Mouse (Mus musculus) lung, postnatal 36 days (tissue): ENCODE data around the gene Gm21883.
"Not testable (repeated sequence)": the region's sequence is repeated elsewhere in the genome, so short reads cannot be mapped to it uniquely, and the experiment has no call there.

Source experiments
- DNase-seq: peaks from one replicate; pipeline ENCODE4 v3.0.0; 2022; ENCODE audit warnings: mixed read lengths

The Gm21883 gene

DNA sequence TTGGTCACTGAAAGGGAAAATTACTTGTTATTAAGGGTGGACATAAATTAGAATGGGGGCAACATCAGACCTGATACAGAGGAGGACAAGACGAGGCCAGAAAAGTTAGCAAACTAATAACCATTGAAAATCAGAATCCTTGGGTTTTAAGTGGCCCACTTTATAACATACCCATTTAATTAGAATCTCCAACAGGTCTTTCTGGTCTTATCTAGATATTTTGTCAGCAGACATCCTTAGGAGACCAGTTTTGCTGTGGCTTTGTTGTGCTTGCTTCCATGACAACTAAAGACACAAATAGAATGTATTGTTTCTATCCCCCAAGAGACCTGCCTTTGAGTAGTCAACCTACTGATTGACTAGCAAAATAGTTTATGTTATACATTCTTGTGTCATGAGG is at the start of gene Gm21883:
TSS of gene Gm21883 (minus strand) at position 101 of the 400 bp plus-strand sequence.
- not testable (repeated sequence) for DNase-seq

DNA sequence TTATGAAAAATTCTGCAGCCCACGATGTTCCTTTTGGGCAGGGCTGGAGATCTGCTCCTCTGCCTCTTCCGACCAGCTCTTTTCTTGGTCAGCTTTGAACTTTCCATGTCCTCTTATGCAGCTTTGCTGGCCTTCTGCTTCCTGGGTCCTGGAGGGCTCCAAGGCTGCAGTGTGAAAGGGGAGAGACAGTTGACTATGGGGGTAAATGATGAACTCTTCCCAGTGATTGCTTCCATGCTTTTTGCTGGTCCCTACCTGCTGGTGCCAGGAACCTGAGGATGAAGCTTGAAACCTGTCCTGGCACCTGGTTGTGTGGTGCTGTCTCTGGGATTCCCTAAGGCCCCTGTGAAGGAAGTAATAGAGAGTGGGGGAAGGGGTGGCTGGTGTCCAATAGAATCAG is 44.7 kb upstream of the Gm21883 start, which contains the start of gene Spin2e:
TSS of gene Spin2e (minus strand) at position 101 of the 400 bp plus-strand sequence.
- DNase-seq, result not testable (repeated sequence)
